Mouse (Mus musculus): ENCODE data around the gene Ptprs. TPM values are rescaled to one million over a fixed set of nuclear protein-coding genes. Genes with fewer than 3 reads are reported as not detected.
A peak's percentile ranks its signal among the peaks of the same experiment; 100 is the strongest.

Ptprs gene
- polyA plus RNA-seq, 1 experiment = 241 TPM

DNA sequence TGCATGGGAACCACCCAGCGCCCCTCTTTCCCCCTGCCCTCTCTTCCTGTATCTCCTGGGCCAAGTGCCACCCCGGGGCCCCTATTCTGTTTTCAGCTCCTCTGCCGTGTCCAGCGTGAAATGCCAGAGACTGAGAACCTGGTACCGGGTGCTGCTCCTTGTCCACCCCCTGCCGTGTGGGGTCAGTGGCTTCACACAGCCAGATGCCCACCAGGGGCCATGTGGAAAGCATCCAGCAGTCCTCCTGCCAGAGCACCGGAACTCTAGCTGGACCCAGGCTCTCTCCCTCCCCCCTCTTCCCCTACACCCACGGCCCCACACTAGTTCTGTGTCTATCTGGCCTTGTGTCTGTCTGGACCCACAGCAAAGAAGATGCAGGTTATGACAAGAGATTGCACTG, 68.9 kb downstream of the Ptprs start:
- peaks cover 30% of the 10 kb centered on the region for H3K4me1 ChIP-seq (ENCODE audit: control insufficient read depth, insufficient read depth, low read length)
- no peak overlapping the region for H3K4me3 ChIP-seq (ENCODE audit: insufficient read depth, low read depth, low read length)
- WGBS = 31% methylated on average over 8 of the region's 8 CpGs
- TF ChIP-seq POLR2A (IDR thresholded peaks at IDR 0.05; ENCODE audit: insufficient read depth, low read depth, low read length) = no peak
- TF ChIP-seq CTCF (IDR thresholded peaks at IDR 0.05; ENCODE audit: insufficient read depth, low read depth, low read length) = no peak
- peak overlapping the region; percentile 38; the same call in 1 of the 2 replicates for H3K27ac ChIP-seq (ENCODE audit: insufficient read depth, low read depth, low read length)

DNA sequence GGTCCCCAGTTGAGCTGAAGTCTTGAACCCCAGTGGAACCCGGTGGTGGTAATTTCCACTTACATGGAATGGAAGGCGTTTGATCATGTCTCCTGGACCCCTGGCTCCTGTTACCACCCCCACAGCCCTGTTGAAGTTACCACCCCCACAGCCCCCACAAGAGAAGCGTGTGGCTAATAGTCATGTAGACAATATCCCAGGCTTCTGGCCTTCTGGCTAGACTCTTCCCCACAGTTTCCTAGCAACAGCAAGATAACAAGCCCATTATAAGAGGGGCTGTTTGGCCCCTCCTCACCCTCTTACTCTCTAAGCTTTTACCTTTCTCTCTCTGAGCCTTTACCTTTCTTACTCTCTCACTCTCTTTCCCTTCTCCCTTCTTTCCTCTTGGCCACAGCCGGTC, 69.4 kb downstream of the Ptprs start:
- Histone ChIP-seq H3K27ac (ENCODE audit: insufficient read depth, low read depth, low read length) (peak overlapping the region; percentile 5), H3K4me1 (ENCODE audit: control insufficient read depth, insufficient read depth, low read length) (peaks cover 30% of the 10 kb centered on the region), H3K4me3 (ENCODE audit: insufficient read depth, low read depth, low read length) (no peak overlapping the region)
- TF ChIP-seq POLR2A (IDR thresholded peaks at IDR 0.05; ENCODE audit: insufficient read depth, low read depth, low read length) (no peak), CTCF (IDR thresholded peaks at IDR 0.05; ENCODE audit: insufficient read depth, low read depth, low read length) (no peak)
- WGBS = 31% methylated on average over 4 of the region's 4 CpGs

DNA sequence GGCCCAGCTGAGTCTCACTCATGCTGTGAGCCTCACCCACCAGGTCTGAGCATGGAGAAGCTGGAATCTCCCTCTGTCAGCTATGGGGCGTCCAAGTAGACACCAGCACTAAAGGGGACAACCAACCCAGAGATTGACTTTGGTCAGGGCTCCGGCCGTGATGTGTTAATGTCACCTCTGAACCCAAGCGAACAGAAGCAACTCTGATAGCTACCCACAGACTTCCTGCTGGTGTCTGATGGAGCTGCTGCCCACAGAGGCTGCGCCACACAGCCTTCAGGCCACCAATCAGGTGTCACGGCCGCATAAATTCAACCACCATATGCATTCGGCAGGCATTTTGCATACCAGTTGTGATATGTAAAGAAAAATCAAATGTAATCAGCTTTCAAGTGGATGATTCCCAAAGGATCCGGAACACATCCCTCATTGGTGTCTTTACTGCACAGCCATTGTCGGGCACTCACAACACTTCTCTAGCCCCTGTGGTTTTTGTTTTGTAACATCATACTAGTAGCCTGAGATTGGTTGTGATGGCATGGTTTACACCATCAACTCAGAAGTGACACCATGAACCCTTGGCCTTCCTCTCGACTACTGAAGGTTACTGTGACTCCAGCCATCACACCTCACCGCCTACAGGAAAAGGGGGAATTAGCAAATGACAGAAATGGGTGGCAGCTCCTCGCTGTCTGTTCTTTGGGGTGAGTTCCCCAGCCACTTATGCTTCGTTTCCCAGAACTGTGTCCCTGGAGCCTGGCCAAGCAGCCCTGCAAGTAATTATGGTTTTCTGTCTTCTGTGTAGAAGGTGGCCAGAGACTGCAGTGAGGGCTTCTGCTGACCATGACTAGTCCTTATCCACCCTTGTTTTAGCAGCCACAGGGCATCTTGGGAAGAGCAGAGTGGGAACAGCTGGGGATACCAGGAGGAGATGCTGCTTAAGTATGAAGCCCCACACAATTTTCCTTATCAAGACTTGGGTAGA, 70.1 kb downstream of the Ptprs start:
- peaks cover 30% of the 10 kb centered on the region for H3K4me1 ChIP-seq (ENCODE audit: control insufficient read depth, insufficient read depth, low read length)
- H3K27ac ChIP-seq (ENCODE audit: insufficient read depth, low read depth, low read length) = peak overlapping the region; percentile 5
- 68% methylated on average over 14 of the region's 14 CpGs for WGBS
- TF ChIP-seq POLR2A (IDR thresholded peaks at IDR 0.05; ENCODE audit: insufficient read depth, low read depth, low read length) = no peak
- TF ChIP-seq CTCF (IDR thresholded peaks at IDR 0.05; ENCODE audit: insufficient read depth, low read depth, low read length) = no peak
- no peak overlapping the region for H3K4me3 ChIP-seq (ENCODE audit: insufficient read depth, low read depth, low read length)

DNA sequence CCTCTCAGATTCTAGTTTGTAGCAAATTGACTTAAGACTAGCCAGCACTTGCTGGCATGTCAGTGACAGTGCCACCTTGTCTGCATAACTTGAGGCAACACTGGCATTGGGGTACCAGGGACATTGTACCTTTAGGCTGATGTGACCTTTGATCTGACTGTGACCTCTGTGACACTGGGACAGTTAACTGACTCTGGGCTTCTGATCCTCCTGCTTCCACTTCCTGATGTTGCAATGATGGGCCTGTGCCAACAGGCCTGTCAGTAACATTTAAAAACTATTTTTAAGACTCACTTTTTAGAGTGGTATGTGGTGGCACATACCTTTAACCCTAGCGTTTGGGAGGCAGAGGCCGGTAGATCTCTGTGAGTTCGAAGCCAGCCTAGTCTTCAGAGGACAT, 70.9 kb downstream of the Ptprs start:
- Histone ChIP-seq H3K4me3 (ENCODE audit: insufficient read depth, low read depth, low read length) (no peak overlapping the region), H3K4me1 (ENCODE audit: control insufficient read depth, insufficient read depth, low read length) (peaks cover 30% of the 10 kb centered on the region), H3K27ac (ENCODE audit: insufficient read depth, low read depth, low read length) (no peak overlapping the region)
- TF ChIP-seq CTCF (IDR thresholded peaks at IDR 0.05; ENCODE audit: insufficient read depth, low read depth, low read length) (no peak), POLR2A (IDR thresholded peaks at IDR 0.05; ENCODE audit: insufficient read depth, low read depth, low read length) (no peak)
- 93% methylated on average over 3 of the region's 3 CpGs for WGBS

DNA sequence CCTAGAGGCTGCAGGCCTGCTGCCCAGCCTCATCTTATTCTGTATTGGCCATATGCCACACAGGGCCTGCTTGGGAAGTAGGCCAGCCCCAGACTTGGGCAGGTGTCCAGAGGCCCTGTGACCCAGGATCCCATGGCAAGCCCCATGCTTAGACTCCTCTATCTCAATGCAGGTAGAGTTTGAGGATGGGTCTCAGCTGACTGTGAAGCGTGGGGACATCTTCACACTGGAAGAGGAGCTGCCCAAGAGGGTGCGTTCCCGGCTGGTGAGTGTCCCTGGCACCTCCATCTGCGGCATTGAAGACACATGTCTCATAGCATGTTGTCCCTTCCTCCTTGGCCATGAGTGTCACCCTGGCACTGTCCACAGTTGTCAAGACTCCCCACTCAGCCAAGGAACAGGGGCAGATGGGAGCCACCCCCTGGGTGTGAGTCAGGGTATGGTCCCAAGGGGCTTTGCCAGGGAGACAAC, 75.2 kb downstream of the Ptprs start:
- Histone ChIP-seq H3K4me1 (ENCODE audit: control insufficient read depth, insufficient read depth, low read length) (peaks cover 4% of the 10 kb centered on the region; the same call in 1 of the 2 replicates), H3K4me3 (ENCODE audit: insufficient read depth, low read depth, low read length) (no peak overlapping the region), H3K27ac (ENCODE audit: insufficient read depth, low read depth, low read length) (no peak overlapping the region)
- 75% methylated on average over 4 of the region's 4 CpGs for WGBS
- TF ChIP-seq CTCF (IDR thresholded peaks at IDR 0.05; ENCODE audit: insufficient read depth, low read depth, low read length) (no peak), POLR2A (IDR thresholded peaks at IDR 0.05; ENCODE audit: insufficient read depth, low read depth, low read length) (no peak)

DNA sequence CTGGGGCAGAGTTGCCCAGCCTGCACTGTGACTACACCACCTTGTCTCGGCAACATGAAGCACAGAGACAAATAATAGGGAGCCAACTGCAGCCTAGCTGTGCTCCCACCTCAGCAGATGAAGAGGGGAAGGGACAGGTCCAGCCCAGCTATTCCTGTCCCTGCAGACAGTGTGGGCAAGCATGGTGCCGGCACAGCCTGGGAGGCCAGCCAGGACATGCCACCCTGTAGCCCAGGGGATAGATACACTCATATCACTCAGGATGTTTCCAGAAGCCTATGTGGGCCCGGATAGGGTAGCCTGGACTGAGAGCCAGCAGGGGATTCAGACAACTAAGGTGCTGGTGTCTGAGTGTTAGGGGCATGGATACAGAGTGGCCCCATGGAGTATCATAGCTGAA, 76.1 kb downstream of the Ptprs start:
- TF ChIP-seq POLR2A (IDR thresholded peaks at IDR 0.05; ENCODE audit: insufficient read depth, low read depth, low read length) = no peak
- no peak overlapping the region for H3K4me3 ChIP-seq (ENCODE audit: insufficient read depth, low read depth, low read length)
- H3K4me1 ChIP-seq (ENCODE audit: control insufficient read depth, insufficient read depth, low read length) = no peaks in the 10 kb centered on the region
- no peak overlapping the region for H3K27ac ChIP-seq (ENCODE audit: insufficient read depth, low read depth, low read length)
- 70% methylated on average over 3 of the region's 3 CpGs for WGBS

DNA sequence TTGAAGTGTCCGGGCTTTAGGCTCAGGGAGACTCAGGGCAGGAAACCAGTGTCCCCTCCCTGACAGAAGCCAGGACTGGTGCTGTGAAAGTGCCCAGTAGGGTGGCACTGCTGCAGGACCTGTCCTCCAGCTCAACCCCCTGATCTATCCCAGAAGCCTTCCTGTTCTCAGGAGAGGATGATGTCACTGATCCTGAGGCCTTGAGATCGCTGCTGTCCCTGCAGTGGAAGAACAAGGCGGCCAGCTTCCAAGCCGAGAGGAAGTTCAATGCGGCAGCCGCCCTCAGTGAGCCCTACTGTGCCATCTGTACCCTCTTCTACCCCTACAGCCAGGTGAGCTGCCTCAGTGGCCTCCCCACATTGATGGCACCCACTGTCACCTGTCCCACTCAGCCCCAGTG, 80.2 kb downstream of the Ptprs start:
- Histone ChIP-seq H3K27ac (ENCODE audit: insufficient read depth, low read depth, low read length) (no peak overlapping the region), H3K4me1 (ENCODE audit: control insufficient read depth, insufficient read depth, low read length) (peaks cover 25% of the 10 kb centered on the region), H3K4me3 (ENCODE audit: insufficient read depth, low read depth, low read length) (no peak overlapping the region)
- TF ChIP-seq POLR2A (IDR thresholded peaks at IDR 0.05; ENCODE audit: insufficient read depth, low read depth, low read length) (no peak), CTCF (IDR thresholded peaks at IDR 0.05; ENCODE audit: insufficient read depth, low read depth, low read length) (no peak)
- 87% methylated on average over 6 of the region's 6 CpGs for WGBS

DNA sequence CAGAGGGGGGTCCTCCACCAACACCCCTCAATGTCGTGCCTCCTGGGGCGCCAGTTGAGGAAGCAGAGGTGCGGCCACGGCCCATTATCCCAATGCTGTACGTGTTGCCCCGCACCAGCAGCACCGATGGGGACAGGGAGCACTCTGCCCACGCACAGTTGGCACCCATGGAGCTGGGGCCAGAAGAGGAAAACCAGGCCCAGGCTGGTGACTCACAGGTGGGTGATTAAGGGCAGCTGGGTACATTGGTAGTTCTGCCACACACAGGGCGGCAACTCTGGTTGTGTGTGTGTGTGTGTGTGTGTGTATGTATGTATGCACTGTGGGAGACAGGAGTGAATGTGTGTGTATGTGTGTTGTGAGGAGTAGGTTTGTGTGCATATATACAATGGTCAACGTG, 82.4 kb downstream of the Ptprs start:
- Histone ChIP-seq H3K27ac (ENCODE audit: insufficient read depth, low read depth, low read length) (peak overlapping the region; percentile 12; the same call in 1 of the 2 replicates), H3K4me1 (ENCODE audit: control insufficient read depth, insufficient read depth, low read length) (peaks cover 25% of the 10 kb centered on the region), H3K4me3 (ENCODE audit: insufficient read depth, low read depth, low read length) (no peak overlapping the region)
- TF ChIP-seq POLR2A (IDR thresholded peaks at IDR 0.05; ENCODE audit: insufficient read depth, low read depth, low read length) (no peak), CTCF (IDR thresholded peaks at IDR 0.05; ENCODE audit: insufficient read depth, low read depth, low read length) (no peak)
- 54% methylated on average over 10 of the region's 10 CpGs for WGBS

DNA sequence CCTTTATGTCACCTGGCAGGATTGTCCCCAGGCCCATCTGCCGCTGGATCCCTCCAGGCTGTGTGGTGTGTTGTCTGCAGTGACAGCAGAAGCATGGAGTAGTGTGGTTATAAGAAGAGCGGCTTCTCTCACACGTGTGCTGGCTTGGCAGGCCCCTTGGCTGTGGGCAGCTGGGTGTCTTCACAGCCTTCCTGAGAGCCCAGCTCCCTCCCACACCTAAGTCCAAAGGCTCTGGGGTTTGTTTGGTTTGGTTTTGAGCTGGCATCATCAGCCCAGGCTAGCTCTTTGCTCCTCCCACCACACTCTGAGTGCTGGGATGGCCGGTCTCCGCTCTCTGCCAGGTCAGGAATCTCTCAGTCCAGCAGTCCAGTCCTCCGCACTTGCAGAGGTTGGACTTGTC, 83.0 kb downstream of the Ptprs start:
- Histone ChIP-seq H3K4me1 (ENCODE audit: control insufficient read depth, insufficient read depth, low read length) (peaks cover 25% of the 10 kb centered on the region), H3K4me3 (ENCODE audit: insufficient read depth, low read depth, low read length) (no peak overlapping the region), H3K27ac (ENCODE audit: insufficient read depth, low read depth, low read length) (peak overlapping the region; percentile 12; the same call in 1 of the 2 replicates)
- TF ChIP-seq CTCF (IDR thresholded peaks at IDR 0.05; ENCODE audit: insufficient read depth, low read depth, low read length) = no peak
- TF ChIP-seq POLR2A (IDR thresholded peaks at IDR 0.05; ENCODE audit: insufficient read depth, low read depth, low read length) = no peak
- WGBS = 89% methylated on average over 6 of the region's 6 CpGs

Data from olfactory bulb, adult 2 months (tissue).